Mouse (Mus musculus) mature B cell (primary cell): ENCODE data around the gene Acadsb.

Experiments
- in situ Hi-C: fragments of 300-500 bp; cut with MboI; formaldehyde crosslinking; loops from 2 replicates; pipeline ENCODE4 v1.14.3; 2019

The Acadsb gene

DNA sequence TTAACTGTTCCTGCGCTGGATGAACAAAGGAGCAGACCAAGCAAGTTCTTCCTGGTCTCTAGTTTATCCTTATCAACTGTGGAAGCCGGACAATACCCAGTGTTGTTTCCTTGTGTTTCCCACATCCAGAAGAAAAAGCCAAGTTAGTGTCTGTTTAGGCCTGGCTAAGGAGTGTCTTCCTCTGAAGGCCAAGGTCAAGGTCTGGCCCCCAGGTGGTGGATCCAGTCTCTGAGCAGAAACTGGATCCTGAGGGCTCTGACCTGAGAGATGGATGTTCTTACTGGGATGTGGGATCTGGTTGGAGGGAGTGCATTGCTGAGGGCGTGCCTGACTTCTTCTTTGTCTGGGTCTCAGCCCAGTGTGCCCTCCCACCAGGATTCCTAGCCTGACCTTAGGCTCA is 55.3 kb downstream of the Acadsb start:
- in situ Hi-C loops: no loop called here

DNA sequence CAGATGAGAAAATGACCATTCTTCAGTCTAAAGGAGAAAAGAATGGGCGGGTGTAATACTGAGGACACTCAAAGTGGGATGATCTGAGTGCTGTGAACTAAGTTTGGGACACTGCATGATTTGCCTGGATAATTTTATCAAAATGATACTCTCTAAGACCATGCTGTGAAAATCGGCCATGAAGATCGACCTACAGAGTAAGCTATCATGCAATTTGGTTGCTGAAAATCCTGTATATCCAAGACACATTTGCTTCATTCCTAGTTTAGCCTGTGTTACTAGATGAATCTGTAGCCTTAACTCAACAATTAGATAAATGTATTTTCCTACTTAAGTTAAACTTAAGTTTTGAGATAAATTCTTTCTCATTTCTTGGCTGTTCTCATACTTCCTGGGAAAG is 56.9 kb downstream of the Acadsb start:
- in situ Hi-C loops: no loop called here

DNA sequence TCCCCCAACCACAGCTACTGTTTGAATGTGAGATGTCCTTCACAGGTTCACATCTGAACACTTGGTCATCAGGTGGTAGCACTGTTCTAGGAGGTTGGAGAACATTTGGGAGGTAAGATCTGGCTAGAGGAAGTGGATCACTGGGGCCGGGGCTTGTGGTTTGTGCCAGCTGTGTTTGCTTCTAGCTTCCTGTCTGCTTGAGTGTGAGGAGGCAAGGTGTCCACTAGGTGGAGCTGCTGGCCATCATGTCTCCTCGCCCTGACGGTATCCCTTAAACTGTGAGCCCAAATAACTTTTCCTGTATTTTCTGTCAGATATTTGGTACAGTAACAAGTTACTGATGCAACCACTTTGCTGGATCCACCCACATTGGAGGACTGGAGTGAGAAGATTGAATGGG is 59.1 kb downstream of the Acadsb start:
- in situ Hi-C loops: no loop called here

DNA sequence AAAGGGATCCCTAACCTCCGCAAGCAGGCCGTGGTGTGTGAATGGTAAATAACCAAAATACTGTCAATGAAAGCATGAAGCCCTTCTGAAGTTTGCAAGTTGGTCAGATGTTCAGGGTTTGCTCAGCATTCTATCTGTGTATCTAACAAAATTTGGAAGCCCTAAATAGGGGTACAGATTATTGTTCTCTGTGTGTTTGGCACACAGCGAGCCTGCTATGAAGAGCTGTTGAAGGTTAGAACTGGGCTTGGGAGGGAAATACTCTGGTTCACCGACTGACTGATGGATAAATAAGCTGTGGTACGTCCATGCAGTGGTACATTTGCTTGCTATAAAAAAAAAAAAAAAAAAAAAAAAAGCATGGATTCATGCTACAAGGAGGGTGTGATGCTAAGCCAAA is 61.1 kb downstream of the Acadsb start:
- in situ Hi-C loops: no loop called here

DNA sequence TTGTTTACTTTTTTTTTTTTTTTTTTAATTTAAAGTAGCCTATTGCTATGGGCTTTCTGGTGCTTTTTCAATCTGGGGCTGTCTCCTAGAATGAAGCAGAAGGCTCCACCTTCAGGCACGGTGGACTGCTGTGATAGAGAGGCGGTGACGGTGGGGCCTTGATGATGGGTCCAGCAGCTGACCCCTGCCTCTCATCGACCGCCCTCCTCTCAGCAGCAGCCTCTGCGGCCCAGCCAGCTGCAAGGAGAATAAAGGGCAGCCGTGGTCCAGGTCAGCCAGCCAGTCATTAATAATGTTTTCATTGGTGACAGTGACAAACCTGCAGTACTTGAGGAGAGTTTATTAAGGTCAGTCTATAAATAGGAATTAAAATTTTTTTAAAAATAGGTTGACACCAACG is 66.7 kb downstream of the Acadsb start:
- in situ Hi-C loops: no loop called here

DNA sequence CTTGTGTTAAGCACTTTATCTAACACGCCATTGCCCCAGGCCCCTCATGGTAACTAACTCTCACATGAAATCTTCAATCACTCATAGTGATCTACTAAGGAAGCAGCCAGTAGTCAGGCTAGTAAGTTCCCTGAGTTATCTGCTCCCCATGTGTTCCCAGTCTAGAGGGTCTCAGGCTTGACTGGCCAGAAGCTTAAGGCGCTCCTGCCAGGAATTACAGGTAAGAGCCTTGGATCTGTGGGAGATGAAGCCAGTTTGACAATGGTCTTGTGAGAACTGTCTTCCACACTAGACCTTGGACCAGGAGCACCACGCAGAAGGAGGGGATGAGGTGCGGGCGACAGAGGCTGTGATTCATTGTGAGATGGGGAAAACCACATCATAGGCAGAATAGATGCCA is 68.0 kb downstream of the Acadsb start:
- in situ Hi-C loops: no loop called here
